Mouse (Mus musculus): ENCODE data around the gene Armh4. TPM values are rescaled to one million over a fixed set of nuclear protein-coding genes. Genes with fewer than 3 reads are reported as not detected.

Armh4 gene
- polyA plus RNA-seq, 1 experiment: 16.3 TPM

DNA sequence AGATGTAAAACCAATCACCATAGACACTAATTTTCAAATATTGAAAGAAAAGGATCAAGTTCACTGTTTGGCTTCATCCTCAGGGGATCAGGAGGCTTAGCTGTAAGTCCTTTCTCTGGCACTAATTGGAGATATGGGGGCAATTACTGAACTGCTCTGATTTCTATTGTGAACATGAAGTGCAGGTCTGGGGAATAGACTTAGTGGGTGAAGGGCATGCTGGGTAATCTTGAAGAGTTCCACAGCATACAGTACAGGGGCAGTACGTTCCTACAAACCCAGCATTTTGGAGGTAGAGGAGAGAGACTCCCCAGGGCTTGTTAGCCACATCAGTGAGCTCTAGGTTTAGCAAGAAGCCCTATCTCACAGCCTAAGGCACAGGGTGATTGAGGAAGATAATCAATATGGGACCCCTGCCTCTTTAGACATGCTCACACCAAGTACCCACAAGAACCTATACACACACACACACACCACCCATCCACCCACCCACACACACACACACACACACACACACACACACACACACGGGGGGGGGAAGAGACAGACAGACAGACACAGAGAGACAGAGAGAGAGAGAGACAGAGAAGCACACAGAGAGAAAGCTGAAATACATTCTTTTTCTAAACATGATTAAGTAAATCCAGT, 44.6 kb downstream of the Armh4 start:
- DNase-seq (ENCODE audit: extremely low spot score in 1 of 2, low spot score in 1 of 2): no peak

- DNase-seq (ENCODE audit: extremely low spot score in 1 of 2, low spot score in 1 of 2): peak in 1 of 2 experiments; percentile 65
Measured at GRCm38 (mm10) chr14:49733950-49734349, 49.2 kb downstream of the Armh4 start.

GRCm38 (mm10) chr14:49723361-49724054, 59.7 kb downstream of the Armh4 start:
- peak in 1 of 2 experiments; percentile 61 for DNase-seq (ENCODE audit: extremely low spot score in 1 of 2, low spot score in 1 of 2)

- DNase-seq (ENCODE audit: extremely low spot score in 1 of 2, low spot score in 1 of 2): no peak
Measured at GRCm38 (mm10) chr14:49722782-49723181, 60.4 kb downstream of the Armh4 start.

- DNase-seq (ENCODE audit: extremely low spot score in 1 of 2, low spot score in 1 of 2): no peak
Measured at GRCm38 (mm10) chr14:49721281-49721680, 61.9 kb downstream of the Armh4 start.

GRCm38 (mm10) chr14:49719678-49720077, 63.5 kb downstream of the Armh4 start:
- no peak for DNase-seq (ENCODE audit: extremely low spot score in 1 of 2, low spot score in 1 of 2)

DNA sequence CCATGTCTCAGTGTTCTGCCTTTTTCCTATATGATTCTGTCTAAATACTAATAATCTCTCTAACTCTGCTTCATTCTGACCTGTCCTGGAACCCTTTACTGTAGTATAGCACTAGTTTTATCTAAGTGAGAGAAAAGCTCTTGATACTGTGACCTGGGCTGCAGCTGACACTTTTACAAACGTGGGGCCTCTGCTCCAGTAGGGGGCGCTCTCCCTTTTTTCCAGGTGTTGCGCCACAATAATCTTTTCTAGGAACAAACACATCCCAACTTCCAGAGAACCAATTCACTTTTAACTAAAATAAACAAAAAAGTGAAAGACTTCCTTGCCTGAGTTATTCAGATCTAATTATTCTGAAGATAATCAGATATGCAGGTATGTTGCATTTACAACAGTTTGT, 72.2 kb downstream of the Armh4 start:
- no peak for DNase-seq (ENCODE audit: extremely low spot score in 1 of 2, low spot score in 1 of 2)

DNA sequence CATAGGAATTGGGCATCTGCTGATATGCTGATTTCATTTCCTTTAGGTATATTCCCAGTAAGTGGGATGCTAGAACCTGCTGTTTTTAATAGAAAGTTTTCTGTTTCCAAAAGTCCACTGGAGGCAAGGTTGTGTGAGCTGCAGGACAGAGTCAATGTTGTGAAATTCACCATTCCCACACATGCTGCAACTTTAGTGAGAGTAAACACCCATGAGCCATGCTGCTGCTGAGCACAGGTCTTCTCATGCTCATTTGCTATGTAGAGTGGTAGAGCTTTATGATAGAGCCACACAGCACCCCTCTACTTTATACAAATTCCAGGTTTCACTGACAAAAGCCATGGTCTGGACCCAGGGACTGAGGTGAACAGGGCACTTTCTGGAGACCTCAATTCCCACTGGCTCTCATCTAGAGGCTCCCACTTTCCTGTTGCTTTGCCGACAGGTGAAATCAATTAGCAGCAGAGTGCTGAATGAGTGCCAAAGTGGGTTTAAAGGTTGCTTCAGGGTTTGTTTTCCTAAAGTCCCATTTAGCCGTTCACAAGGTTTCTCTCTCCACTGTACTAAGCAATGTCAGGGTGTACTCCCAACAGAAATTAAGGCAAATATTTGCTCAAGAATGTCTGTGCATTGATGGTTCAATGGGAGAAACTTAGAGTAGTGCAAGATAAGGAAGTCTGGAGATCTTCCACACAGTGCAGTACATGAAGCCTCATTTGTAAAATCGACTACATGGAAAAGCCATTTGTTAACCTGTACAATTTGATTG, 79.6 kb downstream of the Armh4 start:
- DNase-seq (ENCODE audit: extremely low spot score in 1 of 2, low spot score in 1 of 2): no peak

DNA sequence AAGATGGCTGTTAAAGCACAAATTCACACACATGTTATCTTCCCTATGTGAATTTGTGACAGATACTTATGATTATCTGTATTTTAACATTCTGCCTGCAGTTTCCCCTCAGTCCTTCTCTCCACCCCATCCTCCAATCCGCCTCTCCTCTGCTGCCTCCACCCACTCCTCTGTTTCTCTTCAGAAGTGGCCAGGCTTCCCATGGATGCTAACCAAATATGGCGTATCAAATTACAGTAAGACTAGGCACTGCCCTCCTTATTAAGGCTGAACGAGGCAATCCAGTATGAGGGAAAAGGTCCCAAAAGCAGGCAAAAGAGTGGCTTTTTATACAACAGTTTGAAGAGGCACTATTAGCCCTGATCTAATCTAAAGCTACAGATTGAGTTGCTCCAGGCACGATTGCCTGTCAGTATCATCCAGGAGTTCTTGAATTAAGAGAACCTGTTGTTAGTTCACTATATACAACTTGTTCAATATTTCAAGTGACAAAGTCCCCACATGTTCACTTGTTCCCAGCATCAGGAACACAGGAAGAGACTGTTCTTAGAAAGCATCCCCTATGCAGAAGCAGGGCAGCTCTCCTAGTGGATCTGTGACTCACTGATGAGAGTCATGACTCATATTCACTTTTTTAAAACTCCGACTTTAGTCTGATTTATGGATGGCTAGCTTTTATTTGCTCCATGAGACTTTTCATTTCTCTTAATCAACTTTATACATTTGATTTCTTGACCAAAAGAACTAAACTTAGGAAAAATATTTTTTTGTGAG, 103.5 kb downstream of the Armh4 start:
- DNase-seq (ENCODE audit: extremely low spot score in 1 of 2, low spot score in 1 of 2): peak in 1 of 2 experiments; percentile 17

DNA sequence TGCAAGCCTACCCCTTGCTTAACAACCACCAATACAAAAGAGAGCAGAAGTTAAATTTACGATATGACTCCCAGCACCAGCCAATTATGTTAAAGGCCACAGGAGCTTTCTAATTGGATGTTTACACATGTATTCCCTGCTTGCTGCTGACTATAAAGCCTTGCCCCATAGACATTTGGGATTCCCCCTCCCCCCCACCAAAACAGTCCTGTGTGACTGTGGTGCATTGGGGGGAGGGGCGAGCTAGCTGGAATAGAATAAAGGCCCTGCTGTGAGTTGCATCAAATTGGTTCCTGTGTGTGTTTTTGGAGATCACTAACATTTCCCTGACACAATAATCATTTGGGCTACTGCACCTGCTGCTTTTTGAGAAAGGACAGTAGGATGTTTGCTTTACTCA, 106.6 kb downstream of the Armh4 start:
- DNase-seq (ENCODE audit: extremely low spot score in 1 of 2, low spot score in 1 of 2): no peak

DNA sequence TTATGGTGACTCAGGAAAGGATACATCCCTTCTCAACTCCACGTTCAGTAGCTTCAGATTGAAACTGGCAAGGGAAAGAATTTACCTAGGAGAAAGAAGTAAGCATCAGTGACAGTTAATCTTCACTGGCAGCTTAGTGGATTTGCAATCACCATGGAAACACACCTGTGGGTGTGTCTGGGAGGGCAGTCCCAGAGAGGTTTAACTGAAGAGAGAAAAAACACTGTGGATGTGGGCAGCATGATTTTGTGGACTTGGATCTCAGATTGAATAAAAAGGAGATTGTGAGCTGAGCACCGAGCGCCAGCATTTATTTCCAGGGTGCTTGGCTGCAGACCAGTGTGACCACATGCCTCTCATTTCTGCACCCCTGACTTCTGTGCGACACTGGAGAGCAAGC, 122.7 kb downstream of the Armh4 start:
- DNase-seq (ENCODE audit: extremely low spot score in 1 of 2, low spot score in 1 of 2): no peak

DNA sequence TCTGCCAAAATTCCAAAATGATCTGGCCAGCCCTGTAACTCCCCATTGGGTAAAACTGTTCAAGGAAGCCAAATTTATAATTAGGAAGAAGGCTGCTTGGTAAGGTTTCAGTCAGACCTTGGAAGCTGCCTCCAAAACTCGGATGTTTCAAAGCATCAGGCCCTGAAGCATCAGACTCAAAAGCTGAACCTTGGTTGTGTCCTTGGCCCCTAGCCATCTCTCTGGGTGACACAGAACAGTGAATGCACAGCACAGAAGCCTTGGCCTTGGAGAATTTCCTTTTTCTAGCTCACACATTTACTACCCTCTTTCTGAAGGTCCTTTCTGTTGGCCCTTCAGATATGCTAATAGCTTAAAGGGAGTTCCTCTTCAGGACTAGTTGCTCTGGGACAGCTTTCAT, 134.0 kb downstream of the Armh4 start:
- DNase-seq (ENCODE audit: extremely low spot score in 1 of 2, low spot score in 1 of 2): no peak

DNA sequence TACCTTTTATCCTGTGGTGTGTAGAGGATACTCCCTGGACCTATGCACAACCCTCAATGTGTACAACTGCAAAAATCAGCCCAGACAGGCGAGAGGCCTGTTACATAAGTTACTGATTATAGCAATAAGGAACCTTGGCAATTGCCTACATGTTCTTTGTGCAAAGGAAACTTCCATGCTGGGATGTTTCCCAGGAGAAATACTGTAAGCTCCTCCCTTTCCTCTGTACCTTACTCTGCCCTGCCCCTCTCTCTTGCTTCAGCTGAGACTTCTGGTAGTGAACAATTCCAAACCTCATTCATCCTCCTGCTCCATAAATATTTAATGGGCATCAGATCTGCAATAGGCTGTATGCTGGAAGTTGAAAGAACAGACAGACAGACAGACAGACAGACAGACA, 145.8 kb downstream of the Armh4 start:
- DNase-seq (ENCODE audit: extremely low spot score in 1 of 2, low spot score in 1 of 2): peak in 1 of 2 experiments; percentile 18

DNA sequence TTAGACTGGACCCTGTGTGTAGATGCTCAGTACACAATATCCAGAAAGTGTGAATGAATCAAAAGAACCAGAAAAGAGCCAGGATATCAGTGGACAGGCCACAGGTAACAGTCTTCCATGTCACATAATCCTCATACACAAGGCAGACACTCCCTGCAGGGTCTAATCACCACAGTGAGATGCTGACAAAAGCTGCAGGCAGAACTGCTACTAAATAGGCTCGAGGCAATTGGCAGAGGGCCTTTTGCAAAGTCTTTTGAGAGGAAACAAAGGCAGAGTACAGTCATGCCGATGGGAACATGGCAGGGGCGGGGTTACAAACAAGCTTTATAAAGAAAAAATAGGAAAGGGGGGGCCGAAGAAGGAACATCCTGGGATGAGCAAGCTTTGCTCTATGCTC, 157.1 kb downstream of the Armh4 start:
- no peak for DNase-seq (ENCODE audit: extremely low spot score in 1 of 2, low spot score in 1 of 2)

Other genes starting within 250 kb of the Armh4 start
- not detected in 2 replicates for gene Olfr722, start 118.6 kb upstream of the Armh4 start, polyA plus RNA-seq (2012; rRNA removed)
- not detected in 2 replicates for gene Olfr723, start 148.4 kb upstream of the Armh4 start, polyA plus RNA-seq (2012; rRNA removed)
- gene Olfr724, start 179.9 kb upstream of the Armh4 start, polyA plus RNA-seq (2012; rRNA removed): not detected in 2 replicates